Mouse (Mus musculus) neural tube, embryonic 11.5 days (tissue): ENCODE data around the gene Adat3. TPM values are rescaled to one million over a fixed set of nuclear protein-coding genes. Genes with fewer than 3 reads are reported as not detected.
A peak's percentile ranks its signal among the peaks of the same experiment; 100 is the strongest.

Source experiments
- ATAC-seq: fragments of 200-750 bp; cut with Nextera tagmentation; 2 replicates; pipeline ENCODE4 v1.8.0; 2017; ENCODE audit warnings: moderate number of reproducible peaks, mild to moderate bottlenecking, moderate TSS enrichment, moderate library complexity; ENCODE audit not compliant: insufficient read depth, low FRiP score, low TSS enrichment
- DNase-seq: peaks from one replicate; pipeline ENCODE4 v3.0.0-alpha.2; 2015; ENCODE audit warnings: low spot score
- H3K27ac ChIP-seq: fragments of 300-500 bp; sonication (generic); 2 replicates; pipeline ENCODE4 v1.5.1; 2014; ENCODE audit warnings: low read depth, mild to moderate bottlenecking, low read length
- H3K27me3 ChIP-seq: fragments of 300-500 bp; sonication (generic); 2 replicates; pipeline ENCODE4 v1.6.1; 2014; ENCODE audit warnings: mild to moderate bottlenecking, low read length, mixed read lengths; ENCODE audit not compliant: control insufficient read depth, insufficient read depth
- H3K36me3 ChIP-seq: fragments of 300-500 bp; sonication (generic); 2 replicates; pipeline ENCODE4 v1.6.1; 2014; ENCODE audit warnings: mild to moderate bottlenecking, low read length, moderate library complexity, mixed read lengths; ENCODE audit not compliant: control insufficient read depth, insufficient read depth
- H3K4me1 ChIP-seq: fragments of 300-500 bp; sonication (generic); 2 replicates; pipeline ENCODE4 v1.6.1; 2014; ENCODE audit warnings: low read length, mixed read lengths; ENCODE audit not compliant: control insufficient read depth, insufficient read depth
- H3K4me2 ChIP-seq: fragments of 300-500 bp; sonication (generic); 2 replicates; pipeline ENCODE4 v1.6.1; 2014; ENCODE audit warnings: low read depth, mild to moderate bottlenecking, moderate library complexity
- H3K4me3 ChIP-seq: fragments of 300-500 bp; sonication (generic); 2 replicates; pipeline ENCODE4 v1.5.1; 2014; ENCODE audit warnings: low read depth, low read length
- H3K9ac ChIP-seq: fragments of 300-500 bp; sonication (generic); 2 replicates; pipeline ENCODE4 v1.6.1; 2014; ENCODE audit warnings: mild to moderate bottlenecking, low read length
- H3K9me3 ChIP-seq: fragments of 300-500 bp; sonication (generic); 2 replicates; pipeline ENCODE4 v1.6.1; 2016; ENCODE audit warnings: low read length; ENCODE audit not compliant: control insufficient read depth
- WGBS: fragments of 180-500 bp; shearing (Covaris S2); extraction: QIAGEN DNeasy Blood & Tissue Kit; methylation state at CpG from one replicate; pipeline ENCODE4 v1.1.7; 2014; 5-methylcytosine and 5-hydroxymethylcytosine counted together
- polyA plus RNA-seq: library from polyadenylated mRNA; unstranded; fragments of >200 nt; fragmentation: Nextera tagmentation; extraction: Ambion mirVana; gene quantifications from 2 replicates; pipeline ENCODE4 v1.2.1, GENCODE M21; 2014

Adat3 gene
- polyA plus RNA-seq, 1 experiment from 2014 or later: 8.0 TPM

DNA sequence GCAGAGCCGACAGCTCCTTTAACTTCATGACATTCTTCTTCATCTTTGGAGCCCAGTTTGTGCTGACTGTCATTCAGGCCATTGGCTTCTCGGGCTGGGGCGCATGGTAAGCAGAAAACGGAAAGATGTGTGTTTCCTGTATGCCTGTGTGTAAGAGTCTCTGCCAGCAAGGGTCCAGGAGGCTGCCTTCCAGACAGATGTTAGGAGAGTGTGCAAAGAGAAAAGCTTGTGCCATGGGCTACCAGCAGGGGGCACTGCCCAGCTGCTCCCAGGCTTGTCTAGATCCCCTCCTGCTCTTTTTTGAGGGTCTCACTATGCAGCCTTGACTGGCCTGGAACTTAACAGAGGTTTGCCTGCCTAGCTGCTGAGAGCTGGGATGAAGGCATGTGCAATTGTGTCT, 8.3 kb downstream of the Adat3 start:
- H3K4me2 ChIP-seq: no peak overlapping the region
- DNase-seq: peak; percentile 70
- WGBS: 74% methylated on average over 4 of the region's 4 CpGs
- ATAC-seq: no peak
- no peak overlapping the region for H3K9ac ChIP-seq
- H3K9me3 ChIP-seq: no peaks in the 10 kb centered on the region
- peaks cover 19% of the 10 kb centered on the region for H3K36me3 ChIP-seq
- H3K4me3 ChIP-seq: no peak overlapping the region
- H3K27me3 ChIP-seq: no peaks in the 10 kb centered on the region
- H3K27ac ChIP-seq: no peak overlapping the region
- H3K4me1 ChIP-seq: no peaks in the 10 kb centered on the region

DNA sequence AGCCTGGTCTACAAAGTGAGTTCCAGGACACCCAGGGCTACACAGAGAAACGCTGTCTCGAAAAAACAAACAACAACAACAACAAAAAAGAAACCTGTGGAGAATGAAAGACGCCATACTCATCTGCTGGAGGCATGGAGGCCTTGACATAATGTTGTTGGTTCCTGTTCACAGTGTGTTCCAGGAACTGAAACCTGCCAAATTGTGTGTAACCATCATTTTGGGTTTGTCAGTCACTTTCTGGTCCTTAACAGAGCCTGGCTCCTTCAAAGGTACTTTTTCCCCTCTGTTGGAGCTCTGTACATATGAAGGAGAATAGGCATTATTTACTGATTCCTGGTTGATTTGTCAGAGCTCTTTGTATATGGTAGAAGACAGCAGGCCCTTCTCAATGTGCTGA, 9.2 kb downstream of the Adat3 start:
- DNase-seq: no peak
- no peak overlapping the region for H3K4me2 ChIP-seq
- H3K9ac ChIP-seq: no peak overlapping the region
- no peak overlapping the region; the same call in 1 of the 2 replicates for H3K4me3 ChIP-seq
- no peak for ATAC-seq
- no peaks in the 10 kb centered on the region for H3K27me3 ChIP-seq
- peaks cover 13% of the 10 kb centered on the region for H3K36me3 ChIP-seq
- WGBS: 96% methylated on average over 3 of the region's 3 CpGs
- no peaks in the 10 kb centered on the region for H3K4me1 ChIP-seq
- H3K9me3 ChIP-seq: no peaks in the 10 kb centered on the region
- H3K27ac ChIP-seq: no peak overlapping the region

DNA sequence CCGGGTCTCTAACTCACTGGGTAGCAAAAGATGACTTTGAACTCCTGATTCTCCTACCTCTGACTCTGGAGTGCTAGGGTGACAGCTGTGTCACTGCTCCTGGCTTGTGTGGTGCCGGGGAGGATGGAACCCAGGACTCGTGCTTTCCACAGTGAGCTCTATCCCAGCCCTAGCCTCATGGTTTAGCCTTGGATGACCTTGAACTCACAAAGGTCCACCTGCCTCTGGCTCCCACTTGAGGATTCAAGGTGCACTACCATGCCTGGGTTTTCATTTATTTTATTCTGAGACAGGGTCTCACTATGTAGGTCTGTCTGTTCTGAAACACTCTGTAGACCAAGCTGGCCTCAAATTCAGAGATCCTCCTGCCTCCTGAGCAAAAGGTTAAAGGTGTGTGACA, 11.1 kb downstream of the Adat3 start:
- Histone ChIP-seq H3K4me2 (no peak overlapping the region), H3K4me3 (no peak overlapping the region), H3K27me3 (no peaks in the 10 kb centered on the region), H3K27ac (no peak overlapping the region), H3K4me1 (no peaks in the 10 kb centered on the region), H3K9me3 (no peaks in the 10 kb centered on the region), H3K9ac (no peak overlapping the region), H3K36me3 (peaks cover 9% of the 10 kb centered on the region)
- WGBS: 87% methylated on average over 3 of the region's 3 CpGs
- no peak for DNase-seq
- ATAC-seq: no peak

DNA sequence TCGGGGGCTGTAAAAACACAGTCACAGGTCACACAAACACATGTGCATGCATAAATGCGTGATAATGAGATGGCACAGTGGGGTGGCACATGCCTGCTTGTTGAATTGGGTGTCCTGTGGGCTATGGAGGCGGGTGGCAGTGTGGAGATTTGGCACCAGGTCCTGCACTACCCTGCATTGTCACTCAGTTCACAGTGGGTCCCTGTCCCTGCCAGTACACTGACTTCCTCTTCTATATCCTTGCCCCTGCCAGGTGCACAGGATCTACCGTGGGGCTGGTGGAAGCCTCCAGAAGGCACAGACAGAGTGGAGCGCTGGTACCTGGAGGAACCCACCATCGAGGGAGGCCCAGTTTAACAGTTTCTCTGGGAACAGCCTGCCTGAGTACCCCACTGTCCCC, 11.7 kb downstream of the Adat3 start:
- Histone ChIP-seq H3K36me3 (peaks cover 9% of the 10 kb centered on the region), H3K4me1 (no peaks in the 10 kb centered on the region), H3K4me2 (no peak overlapping the region), H3K27ac (0 out of 2 replicates have a peak overlapping the region, but pooled peaks have one; percentile 4), H3K9ac (no peak overlapping the region), H3K27me3 (no peaks in the 10 kb centered on the region), H3K4me3 (no peak overlapping the region), H3K9me3 (no peaks in the 10 kb centered on the region)
- DNase-seq (no peak), ATAC-seq (no peak)
- 93% methylated on average over 6 of the region's 6 CpGs for WGBS

DNA sequence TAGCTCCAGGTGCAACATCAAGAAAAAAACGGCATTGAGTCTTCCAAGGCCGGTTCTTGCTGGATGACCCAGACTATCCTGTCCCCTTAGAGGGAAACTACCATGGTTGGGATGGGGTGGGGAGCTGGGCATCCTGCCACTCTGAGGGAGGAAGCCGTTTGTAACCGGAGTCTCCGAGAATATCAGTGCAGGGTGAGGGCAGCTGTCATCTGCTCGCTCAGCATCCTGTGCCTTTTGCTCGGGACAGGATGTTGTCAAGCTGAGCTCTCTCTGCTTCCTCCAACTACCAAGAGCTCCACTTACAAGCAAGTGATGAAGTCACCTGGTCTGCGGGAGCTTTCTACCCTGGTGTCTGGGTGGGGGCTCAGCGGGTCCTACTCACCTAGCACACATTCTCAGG, 15.5 kb downstream of the Adat3 start:
- H3K4me3 ChIP-seq: no peak overlapping the region
- H3K4me1 ChIP-seq: peaks cover 3% of the 10 kb centered on the region
- no peaks in the 10 kb centered on the region for H3K9me3 ChIP-seq
- peaks cover 7% of the 10 kb centered on the region for H3K36me3 ChIP-seq
- no peak overlapping the region for H3K4me2 ChIP-seq
- 84% methylated on average over 9 of the region's 9 CpGs for WGBS
- no peak for ATAC-seq
- no peak for DNase-seq
- H3K27ac ChIP-seq: no peak overlapping the region
- H3K9ac ChIP-seq: no peak overlapping the region
- no peaks in the 10 kb centered on the region for H3K27me3 ChIP-seq

DNA sequence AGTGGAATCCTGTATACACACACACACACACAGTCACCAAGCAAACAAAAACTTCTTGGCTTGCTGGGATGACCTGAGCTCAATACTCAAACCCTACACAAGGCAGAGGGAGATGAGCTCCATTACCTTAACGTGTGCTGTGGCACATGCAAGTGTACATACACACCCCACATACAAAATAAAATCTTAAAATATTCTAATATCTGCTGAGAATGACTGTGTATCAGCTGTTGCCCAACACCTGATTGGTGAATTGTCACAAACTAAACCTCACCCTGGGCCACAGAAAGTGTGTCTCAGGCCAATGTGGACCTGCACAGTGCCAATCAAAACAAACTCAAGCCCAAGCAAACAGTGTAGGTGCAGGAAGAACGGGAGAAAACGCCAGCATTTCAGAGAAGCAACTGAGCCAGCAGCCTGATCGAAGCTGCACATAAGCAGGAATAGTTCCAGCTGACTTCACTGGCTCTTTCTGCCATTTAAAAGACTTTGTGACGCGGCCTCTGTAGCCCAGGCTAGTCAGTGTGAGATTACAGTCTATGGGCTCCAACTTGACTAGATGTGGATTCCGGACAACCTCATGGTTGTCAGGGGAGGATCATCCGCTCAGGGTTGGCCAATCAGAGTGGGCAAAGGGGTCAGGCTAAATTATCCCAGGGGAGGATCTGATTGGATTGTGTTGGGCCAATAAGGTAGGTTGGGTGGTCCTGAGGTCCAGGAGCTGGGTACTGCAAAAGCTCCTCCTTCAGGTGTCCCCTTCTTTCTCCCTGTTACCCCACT, 17.0 kb downstream of the Adat3 start:
- Histone ChIP-seq H3K9ac (no peak overlapping the region), H3K27me3 (no peaks in the 10 kb centered on the region)

DNA sequence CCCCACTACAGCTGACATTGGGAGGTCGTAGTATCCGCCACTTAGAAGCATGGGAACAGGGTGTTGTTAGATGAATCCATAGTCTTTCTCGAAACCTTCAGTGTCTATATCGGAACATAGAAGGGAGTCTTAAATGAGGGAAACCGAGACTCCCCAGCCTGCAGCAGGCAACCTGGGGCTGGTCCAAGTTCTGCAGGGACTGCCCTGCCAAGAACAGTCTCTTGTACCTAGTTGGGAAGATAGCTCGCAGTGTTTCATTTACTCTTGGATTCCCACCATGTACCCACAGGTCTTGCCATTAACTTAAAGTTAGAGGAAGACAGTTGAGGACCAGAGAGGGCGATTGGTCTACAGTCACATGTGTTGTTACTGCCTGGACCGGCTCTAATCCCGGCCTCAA, 17.7 kb downstream of the Adat3 start:
- H3K27ac ChIP-seq: no peak overlapping the region
- WGBS: 81% methylated on average over 9 of the region's 9 CpGs
- no peak overlapping the region for H3K4me2 ChIP-seq
- no peaks in the 10 kb centered on the region for H3K9me3 ChIP-seq
- peaks cover 14% of the 10 kb centered on the region for H3K4me1 ChIP-seq
- DNase-seq (no peak), ATAC-seq (no peak)
- H3K4me3 ChIP-seq: no peak overlapping the region
- H3K36me3 ChIP-seq: peaks cover 1% of the 10 kb centered on the region; the same call in 1 of the 2 replicates
- H3K9ac ChIP-seq: no peak overlapping the region
- no peaks in the 10 kb centered on the region for H3K27me3 ChIP-seq

More for the DNA sequence above, 17.0 kb downstream of the Adat3 start:
- WGBS: 33% methylated on average over 8 of the region's 8 CpGs
- H3K9me3 ChIP-seq: no peaks in the 10 kb centered on the region
- no peak for DNase-seq
- no peak for ATAC-seq
- H3K4me1 ChIP-seq: peaks cover 14% of the 10 kb centered on the region
- peaks cover 7% of the 10 kb centered on the region for H3K36me3 ChIP-seq
- no peak overlapping the region for H3K4me3 ChIP-seq
- no peak overlapping the region for H3K27ac ChIP-seq
- H3K4me2 ChIP-seq: no peak overlapping the region

DNA sequence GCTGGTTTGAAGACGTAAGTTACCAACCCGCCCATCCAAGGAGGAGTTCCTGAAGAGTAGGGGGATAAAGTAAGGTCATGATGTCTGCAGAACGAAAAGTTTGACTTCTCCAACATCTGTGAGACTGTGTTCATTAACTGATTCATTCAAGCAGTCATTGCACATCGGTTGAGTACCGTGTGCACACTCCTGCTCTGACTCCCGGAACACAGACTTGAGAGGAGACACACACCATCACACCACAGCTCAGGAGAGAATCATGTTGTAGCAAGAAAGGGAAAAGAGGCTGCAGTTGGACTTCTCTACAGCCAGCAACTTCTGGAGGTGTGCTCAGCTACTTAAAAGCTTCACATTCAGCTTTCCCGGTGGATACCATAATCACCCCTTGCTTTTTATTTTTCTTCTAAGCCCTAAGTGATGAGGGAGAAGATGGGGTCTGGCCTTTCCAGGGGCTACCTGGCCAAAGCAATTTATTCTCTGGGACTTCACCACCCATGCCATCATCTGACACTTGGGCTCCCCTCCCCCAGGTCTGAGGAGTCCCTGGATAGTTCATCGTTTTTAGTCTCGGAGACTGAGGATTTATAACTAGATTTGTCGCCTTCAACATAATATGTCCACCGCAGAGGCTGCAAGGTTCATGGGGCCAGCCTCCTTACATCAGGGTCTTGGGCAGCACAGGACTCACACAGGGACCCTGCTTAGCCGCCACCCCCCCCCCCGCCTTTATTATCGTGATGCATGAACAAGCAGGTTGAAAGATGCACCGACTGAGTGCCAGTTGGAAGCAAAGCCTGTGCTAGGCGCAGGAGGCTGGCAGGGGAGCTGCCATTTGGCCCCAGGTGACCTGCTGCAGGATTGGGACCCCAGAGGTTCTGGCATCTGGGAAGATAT, 18.4 kb downstream of the Adat3 start:
- DNase-seq (no peak), ATAC-seq (no peak)
- peaks cover 14% of the 10 kb centered on the region for H3K4me1 ChIP-seq

More for the DNA sequence above, 18.4 kb downstream of the Adat3 start:
- no peaks in the 10 kb centered on the region for H3K9me3 ChIP-seq
- H3K4me3 ChIP-seq: peak overlapping the region; percentile 94
- 54% methylated on average over 16 of the region's 16 CpGs for WGBS
- H3K9ac ChIP-seq: peak overlapping the region; percentile 35
- H3K27ac ChIP-seq: peak overlapping the region; percentile 29; the same call in 1 of the 2 replicates
- H3K27me3 ChIP-seq: no peaks in the 10 kb centered on the region
- no peaks in the 10 kb centered on the region; the same call in 1 of the 2 replicates for H3K36me3 ChIP-seq
- H3K4me2 ChIP-seq: peak overlapping the region; percentile 70
